Mouse (Mus musculus) hindlimb bud, embryonic 11.5 days (tissue): ENCODE measurements around the gene Gm8165.
"Not testable (repeated sequence)": the region's sequence is repeated elsewhere in the genome, so short reads cannot be mapped to it uniquely, and the experiment has no call there.

Experiments used
- DNase-seq: peaks from one replicate; pipeline ENCODE4 v3.0.0-alpha.2; 2012; ENCODE audit warnings: low read depth, low spot score; ENCODE audit errors: extremely low spot score

Gene Gm8165

DNA sequence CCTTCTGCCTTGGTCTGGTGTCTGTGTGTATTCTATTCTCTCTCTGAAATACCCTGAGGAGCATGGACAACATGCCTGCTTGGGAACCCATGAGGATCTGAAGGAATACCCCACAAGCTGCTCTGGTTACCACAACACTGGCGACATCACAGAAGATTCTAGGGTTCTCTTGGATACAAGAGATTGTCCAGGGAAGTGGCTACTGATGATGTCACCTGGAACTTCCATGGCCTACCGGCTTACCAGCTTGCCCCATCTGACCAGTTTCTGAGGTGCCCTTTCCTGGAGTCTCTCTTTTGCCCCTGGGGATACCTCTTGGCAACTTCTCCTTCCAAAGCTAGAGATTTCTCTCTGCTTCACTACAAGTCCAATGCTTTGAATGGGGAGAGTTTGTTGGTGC is at the start of gene Gm8165:
Gene Gm8165 (minus strand): TSS at position 101 of the 400 bp plus-strand sequence.
- DNase-seq: not testable (repeated sequence)

DNA sequence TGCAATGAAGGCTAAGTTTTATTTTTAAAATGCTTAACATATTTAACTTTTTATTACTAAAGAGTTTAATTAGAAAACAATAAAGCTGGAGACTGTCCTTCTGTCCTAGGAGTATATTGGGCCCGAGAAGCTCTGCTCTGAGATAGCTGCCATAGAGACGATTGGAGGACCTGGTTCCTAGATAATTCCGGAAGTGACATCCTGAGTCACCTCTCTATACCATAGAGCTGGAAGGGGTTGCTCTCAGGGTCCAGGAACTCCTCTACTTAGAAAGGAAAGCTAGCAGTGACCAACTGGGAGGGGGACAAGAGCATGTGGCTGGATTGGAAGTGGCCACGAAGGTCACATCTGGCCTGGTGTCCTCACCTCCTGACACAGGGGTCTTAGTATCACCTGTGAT is 20.6 kb upstream of the Gm8165 start, which contains the start of gene Gm7324:
Gene Gm7324 (plus strand): TSS at position 208 of the 400 bp plus-strand sequence.
- not testable (repeated sequence) for DNase-seq
